Mouse (Mus musculus) lung, embryonic 16.5 days (tissue): ENCODE data around the gene Col6a3. TPM values are rescaled to one million over a fixed set of nuclear protein-coding genes. Genes with fewer than 3 reads are reported as not detected.

Experiments used
- ATAC-seq: fragments of 200-750 bp; cut with Nextera tagmentation; 2 replicates; pipeline ENCODE4 v1.8.0; 2017; ENCODE audit warnings: low read depth, mild to moderate bottlenecking, moderate library complexity
- H3K27ac ChIP-seq: fragments of 300-500 bp; sonication (generic); 2 replicates; pipeline ENCODE4 v1.5.1; 2014; ENCODE audit warnings: mild to moderate bottlenecking, control low read depth, low read length
- H3K27me3 ChIP-seq: fragments of 300-500 bp; sonication (generic); 2 replicates; pipeline ENCODE4 v1.6.1; 2014; ENCODE audit warnings: low read depth, low read length, mixed read lengths; ENCODE audit not compliant: control insufficient read depth, insufficient read depth
- H3K36me3 ChIP-seq: fragments of 300-500 bp; sonication (generic); 2 replicates; pipeline ENCODE4 v1.6.1; 2014; ENCODE audit warnings: low read length; ENCODE audit not compliant: control insufficient read depth, insufficient read depth
- H3K4me1 ChIP-seq: fragments of 300-500 bp; sonication (generic); replicated peaks from 2 replicates; pipeline ENCODE4 v1.6.1; 2014; ENCODE audit warnings: low read length, mixed read lengths; ENCODE audit not compliant: control insufficient read depth, insufficient read depth
- H3K4me2 ChIP-seq: fragments of 300-500 bp; sonication (generic); 2 replicates; pipeline ENCODE4 v1.6.1; 2014; ENCODE audit warnings: low read depth, low read length, control low read depth
- H3K4me3 ChIP-seq: fragments of 300-500 bp; sonication (generic); 2 replicates; pipeline ENCODE4 v1.5.1; 2014; ENCODE audit warnings: mild to moderate bottlenecking, low read length, control low read depth
- H3K9ac ChIP-seq: fragments of 300-500 bp; sonication (generic); 2 replicates; pipeline ENCODE4 v1.6.1; 2014; ENCODE audit warnings: low read length, control low read depth
- H3K9me3 ChIP-seq: fragments of 300-500 bp; sonication (generic); 2 replicates; pipeline ENCODE4 v1.6.1; 2016; ENCODE audit warnings: low read length; ENCODE audit not compliant: control insufficient read depth
- WGBS: fragments of 180-500 bp; shearing (Covaris S2); extraction: QIAGEN DNeasy Blood & Tissue Kit; methylation state at CpG from one replicate; pipeline ENCODE4 v1.1.7; 2014; 5-methylcytosine and 5-hydroxymethylcytosine counted together
- polyA plus RNA-seq: library from polyadenylated mRNA; unstranded; fragments of >200 nt; fragmentation: Nextera tagmentation; extraction: Ambion mirVana; gene quantifications from 2 replicates; pipeline ENCODE4 v1.2.1, GENCODE M21; 2015

The Col6a3 gene
- polyA plus RNA-seq, 1 experiment from 2014 or later, result 107 TPM

- Histone ChIP-seq H3K4me3 (no peak overlapping the region), H3K9me3 (no peaks in the 10 kb centered on the region), H3K27me3 (no peaks in the 10 kb centered on the region), H3K27ac (no peak overlapping the region), H3K9ac (no peak overlapping the region), H3K4me2 (no peak overlapping the region), H3K4me1 (peaks cover 15% of the 10 kb centered on the region), H3K36me3 (no peaks in the 10 kb centered on the region)
- WGBS, result 65% methylated on average over 4 of the region's 4 CpGs
- ATAC-seq, result no peak
Measured at GRCm38 (mm10) chr1:90748544-90748943, 95.2 kb downstream of the Col6a3 start.

- Histone ChIP-seq H3K27me3 (no peaks in the 10 kb centered on the region), H3K4me3 (peak overlapping the region; percentile 24), H3K9ac (peak overlapping the region; percentile 53), H3K4me2 (peak overlapping the region; percentile 48), H3K9me3 (no peaks in the 10 kb centered on the region), H3K4me1 (peaks cover 12% of the 10 kb centered on the region; the same call in 1 of the 2 replicates), H3K36me3 (no peaks in the 10 kb centered on the region), H3K27ac (peak overlapping the region; percentile 78)
- ATAC-seq, result peak; percentile 92
- WGBS, result 6% methylated on average over 14 of the region's 14 CpGs
Measured at GRCm38 (mm10) chr1:90743941-90744386, 99.8 kb downstream of the Col6a3 start.

- Histone ChIP-seq H3K4me3 (no peak overlapping the region), H3K27me3 (no peaks in the 10 kb centered on the region), H3K36me3 (no peaks in the 10 kb centered on the region), H3K27ac (no peak overlapping the region), H3K9ac (no peak overlapping the region), H3K4me2 (no peak overlapping the region), H3K4me1 (peaks cover 12% of the 10 kb centered on the region; the same call in 1 of the 2 replicates), H3K9me3 (no peaks in the 10 kb centered on the region)
- WGBS, result 63% methylated on average over 1 of the region's 1 CpGs
- ATAC-seq, result no peak
Measured at GRCm38 (mm10) chr1:90743445-90743844, 100.3 kb downstream of the Col6a3 start.

GRCm38 (mm10) chr1:90742641-90743040 is 101.1 kb downstream of the Col6a3 start:
- Histone ChIP-seq H3K27ac (no peak overlapping the region), H3K4me3 (no peak overlapping the region)
- WGBS, result 83% methylated on average over 7 of the region's 7 CpGs

GRCm38 (mm10) chr1:90740216-90741170 is 103.3 kb downstream of the Col6a3 start:
- no peaks in the 10 kb centered on the region for H3K9me3 ChIP-seq
- H3K36me3 ChIP-seq, result no peaks in the 10 kb centered on the region
- peaks cover 9% of the 10 kb centered on the region; the same call in 1 of the 2 replicates for H3K4me1 ChIP-seq
- 79% methylated on average over 11 of the region's 11 CpGs for WGBS
- H3K9ac ChIP-seq, result no peak overlapping the region
- H3K27me3 ChIP-seq, result no peaks in the 10 kb centered on the region
- no peak overlapping the region for H3K4me3 ChIP-seq
- no peak for ATAC-seq
- H3K4me2 ChIP-seq, result no peak overlapping the region
- no peak overlapping the region for H3K27ac ChIP-seq

More at GRCm38 (mm10) chr1:90742641-90743040, 101.1 kb downstream of the Col6a3 start:
- Histone ChIP-seq H3K27me3 (no peaks in the 10 kb centered on the region), H3K9ac (no peak overlapping the region), H3K9me3 (no peaks in the 10 kb centered on the region), H3K4me2 (no peak overlapping the region), H3K4me1 (peaks cover 12% of the 10 kb centered on the region; the same call in 1 of the 2 replicates), H3K36me3 (no peaks in the 10 kb centered on the region)
- ATAC-seq, result no peak

- Histone ChIP-seq H3K9ac (no peak overlapping the region), H3K9me3 (no peaks in the 10 kb centered on the region), H3K4me2 (no peak overlapping the region), H3K4me1 (peaks cover 7% of the 10 kb centered on the region), H3K27me3 (no peaks in the 10 kb centered on the region), H3K27ac (no peak overlapping the region), H3K36me3 (no peaks in the 10 kb centered on the region), H3K4me3 (no peak overlapping the region)
- no peak for ATAC-seq
- 87% methylated on average over 2 of the region's 2 CpGs for WGBS
Measured at GRCm38 (mm10) chr1:90738913-90739312, 104.9 kb downstream of the Col6a3 start.

- whole genome bisulfite sequencing, result 80% methylated on average over 3 of the region's 3 CpGs
- Histone ChIP-seq H3K9ac (no peak overlapping the region), H3K4me1 (peaks cover 8% of the 10 kb centered on the region), H3K27ac (no peak overlapping the region), H3K4me3 (no peak overlapping the region), H3K4me2 (no peak overlapping the region), H3K27me3 (no peaks in the 10 kb centered on the region), H3K9me3 (no peaks in the 10 kb centered on the region), H3K36me3 (no peaks in the 10 kb centered on the region)
- ATAC-seq, result no peak
Measured at GRCm38 (mm10) chr1:90729466-90729865, 114.3 kb downstream of the Col6a3 start.

- Histone ChIP-seq H3K4me2 (no peak overlapping the region), H3K27me3 (no peaks in the 10 kb centered on the region), H3K4me1 (peaks cover 7% of the 10 kb centered on the region), H3K9me3 (no peaks in the 10 kb centered on the region), H3K9ac (no peak overlapping the region), H3K4me3 (no peak overlapping the region), H3K36me3 (no peaks in the 10 kb centered on the region), H3K27ac (0 out of 2 replicates have a peak overlapping the region, but pooled peaks have one; percentile 33)
- ATAC-seq, result peak; percentile 34; the same call in 1 of the 2 replicates
Measured at GRCm38 (mm10) chr1:90723754-90724153, 120.0 kb downstream of the Col6a3 start.

GRCm38 (mm10) chr1:90723325-90723724 is 120.4 kb downstream of the Col6a3 start:
- H3K27ac ChIP-seq, result 0 out of 2 replicates have a peak overlapping the region, but pooled peaks have one; percentile 33
- no peak overlapping the region for H3K9ac ChIP-seq
- H3K4me3 ChIP-seq, result no peak overlapping the region
- no peaks in the 10 kb centered on the region for H3K27me3 ChIP-seq
- no peaks in the 10 kb centered on the region for H3K9me3 ChIP-seq
- no peak overlapping the region for H3K4me2 ChIP-seq
- H3K4me1 ChIP-seq, result peaks cover 7% of the 10 kb centered on the region
- ATAC-seq, result peak; percentile 15; the same call in 1 of the 2 replicates
- H3K36me3 ChIP-seq, result no peaks in the 10 kb centered on the region
